Mouse (Mus musculus) forebrain, postnatal 0 days (tissue): ENCODE results near the gene Cyp2c23. TPM values are rescaled to one million over a fixed set of nuclear protein-coding genes. Genes with fewer than 3 reads are reported as not detected.
A peak's percentile ranks its signal among the peaks of the same experiment; 100 is the strongest.

Experiments
- ATAC-seq: fragments of 200-750 bp; cut with Nextera tagmentation; 2 replicates; pipeline ENCODE4 v1.8.0; 2017; ENCODE audit warnings: mild to moderate bottlenecking, moderate library complexity
- DNase-seq: peaks from one replicate; pipeline ENCODE4 v3.0.0-alpha.2; 2015
- H3K27ac ChIP-seq: fragments of 300-500 bp; sonication (generic); 2 replicates; pipeline ENCODE4 v1.5.1; 2014; ENCODE audit warnings: low read depth, mild to moderate bottlenecking, antibody characterized with exemption, low read length, moderate library complexity, mixed read lengths
- H3K27me3 ChIP-seq: fragments of 300-500 bp; sonication (generic); 2 replicates; pipeline ENCODE4 v1.6.1; 2014; ENCODE audit warnings: mild to moderate bottlenecking, low read length, mixed read lengths; ENCODE audit not compliant: insufficient read depth
- H3K36me3 ChIP-seq: fragments of 300-500 bp; sonication (generic); 2 replicates; pipeline ENCODE4 v1.6.1; 2014; ENCODE audit warnings: mild to moderate bottlenecking, moderate library complexity; ENCODE audit not compliant: insufficient read depth
- H3K4me1 ChIP-seq: fragments of 300-500 bp; sonication (generic); 2 replicates; pipeline ENCODE4 v1.6.1; 2014; ENCODE audit warnings: antibody characterized with exemption; ENCODE audit not compliant: insufficient read depth
- H3K4me2 ChIP-seq: fragments of 300-500 bp; sonication (generic); 2 replicates; pipeline ENCODE4 v1.6.1; 2014; ENCODE audit warnings: low read depth, mild to moderate bottlenecking, moderate library complexity
- H3K4me3 ChIP-seq: fragments of 300-500 bp; sonication (generic); 2 replicates; pipeline ENCODE4 v1.5.1; 2014; ENCODE audit warnings: low read depth, low read length, mixed read lengths
- H3K9ac ChIP-seq: fragments of 300-500 bp; sonication (generic); 2 replicates; pipeline ENCODE4 v1.6.1; 2014; ENCODE audit warnings: mild to moderate bottlenecking
- H3K9me3 ChIP-seq: fragments of 300-500 bp; sonication (generic); 2 replicates; pipeline ENCODE4 v1.6.1; 2016; ENCODE audit warnings: low read length
- CTCF ChIP-seq: sonication (generic); IDR thresholded peaks from 2 replicates; pipeline ENCODE4 v1.5.1; 2016; ENCODE audit warnings: antibody characterized with exemption, control low read depth, low read depth
- WGBS: fragments of 180-500 bp; shearing (Covaris S2); extraction: QIAGEN DNeasy Blood & Tissue Kit; methylation state at CpG from one replicate; pipeline ENCODE4 v1.1.7; 2014; 5-methylcytosine and 5-hydroxymethylcytosine counted together
- polyA plus RNA-seq: library from polyadenylated mRNA; unstranded; fragments of >200 nt; fragmentation: Nextera tagmentation; extraction: Ambion mirVana; gene quantifications from 2 replicates; pipeline ENCODE4 v1.2.1, GENCODE M21; 2015
- total RNA-seq: library from RNA; depleted of rRNA; stranded (reverse); fragments of >200 nt; gene quantifications from 2 replicates; pipeline ENCODE4 v1.2.3, GENCODE M21; 2014; rRNA removed

Cyp2c23 gene
- total RNA-seq (0.31 TPM in 1 of 2 replicates, not detected in the other), polyA plus RNA-seq (not detected in 2 replicates)

- no peak for ATAC-seq
- Histone ChIP-seq H3K27ac (no peak within 1 kb of the TSS), H3K4me1 (no peaks in the 10 kb centered on the region), H3K9me3 (no peaks in the 10 kb centered on the region), H3K36me3 (peaks cover 7% of the 10 kb centered on the region), H3K4me2 (no peak within 1 kb of the TSS), H3K27me3 (no peaks in the 10 kb centered on the region), H3K9ac (no peak within 1 kb of the TSS), H3K4me3 (no peak within 1 kb of the TSS)
- DNase-seq: no peak
- TF ChIP-seq CTCF: no peak
- WGBS: 71% methylated on average over 8 of the region's 8 CpGs
Observed at GRCm38 (mm10) chr19:44028972-44029371, at the start of gene Cyp2c23. TSS of gene Cyp2c23 (minus strand) at chr19:44029208.

DNA sequence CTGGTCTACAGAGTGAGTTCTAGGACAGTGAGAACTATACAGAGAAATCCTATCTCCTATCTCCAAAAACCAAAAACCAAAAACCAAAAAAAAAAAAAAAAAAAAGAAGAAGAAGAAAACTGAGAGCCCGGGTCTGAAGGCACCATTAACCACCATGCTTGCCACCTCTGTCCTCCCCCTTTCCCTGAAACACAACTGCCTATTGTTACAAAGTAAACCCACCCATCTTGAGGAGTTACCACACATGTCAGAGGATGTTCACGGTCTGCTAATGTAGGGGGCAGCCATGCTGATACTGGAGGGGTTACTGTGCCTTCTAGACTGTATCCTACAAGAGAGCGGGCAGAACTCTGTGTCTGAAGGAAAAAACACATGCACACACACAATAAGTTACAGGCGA is 48.0 kb upstream of the Cyp2c23 start:
- Histone ChIP-seq H3K4me2 (no peak overlapping the region), H3K9me3 (no peaks in the 10 kb centered on the region), H3K36me3 (peaks cover 53% of the 10 kb centered on the region), H3K27me3 (no peaks in the 10 kb centered on the region), H3K4me3 (no peak overlapping the region), H3K4me1 (no peaks in the 10 kb centered on the region), H3K9ac (no peak overlapping the region), H3K27ac (no peak overlapping the region)
- DNase-seq: no peak
- no peak for ATAC-seq
- TF ChIP-seq CTCF: no peak
- WGBS: 90% methylated on average over 4 of the region's 4 CpGs

DNA sequence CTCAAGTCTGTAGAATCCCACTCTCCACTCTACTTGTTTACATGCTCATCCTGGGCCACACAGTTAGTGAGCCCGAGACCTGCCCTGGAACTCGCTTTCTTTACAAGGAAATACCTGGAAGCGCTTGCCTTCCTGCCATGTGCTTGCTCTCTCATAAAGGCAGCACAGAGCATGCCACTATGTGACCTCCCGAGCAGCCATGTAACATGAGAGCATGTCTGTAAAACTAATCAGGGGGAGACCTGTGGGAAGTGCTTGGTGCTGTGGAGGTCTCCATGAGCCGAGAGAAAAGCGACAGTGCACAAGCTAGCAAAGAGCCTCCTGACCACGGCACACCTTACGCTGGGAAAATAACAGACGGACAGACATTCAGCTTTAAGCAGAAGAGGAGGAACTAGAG is 47.4 kb upstream of the Cyp2c23 start:
- H3K27ac ChIP-seq: no peak overlapping the region
- H3K9ac ChIP-seq: no peak overlapping the region
- H3K9me3 ChIP-seq: no peaks in the 10 kb centered on the region
- H3K36me3 ChIP-seq: peaks cover 53% of the 10 kb centered on the region
- DNase-seq: no peak
- 90% methylated on average over 9 of the region's 9 CpGs for WGBS
- no peak for TF ChIP-seq CTCF
- no peaks in the 10 kb centered on the region for H3K4me1 ChIP-seq
- no peak overlapping the region for H3K4me2 ChIP-seq
- no peak overlapping the region for H3K4me3 ChIP-seq
- no peak for ATAC-seq
- H3K27me3 ChIP-seq: no peaks in the 10 kb centered on the region

DNA sequence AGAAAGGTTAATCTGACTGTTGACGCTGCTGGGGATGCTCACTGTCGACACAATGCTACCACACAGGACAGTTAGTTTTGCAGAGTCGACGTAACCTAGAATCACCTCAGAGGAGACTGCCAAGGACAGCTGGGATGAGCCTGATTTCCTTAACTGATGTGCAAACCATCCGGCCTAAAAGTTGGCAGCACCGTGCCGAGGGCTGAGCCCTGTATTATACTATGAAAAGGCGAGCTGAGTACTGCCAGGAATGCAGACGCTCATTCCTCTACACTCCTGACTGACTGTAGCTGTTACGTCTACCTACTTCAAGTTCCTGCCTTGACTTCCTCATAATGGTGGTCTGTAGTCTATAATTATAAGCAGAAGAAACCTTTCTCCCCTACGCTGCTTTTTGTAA is 46.0 kb upstream of the Cyp2c23 start:
- Histone ChIP-seq H3K9me3 (no peaks in the 10 kb centered on the region), H3K9ac (no peak overlapping the region), H3K27me3 (no peaks in the 10 kb centered on the region), H3K36me3 (peaks cover 44% of the 10 kb centered on the region), H3K4me1 (no peaks in the 10 kb centered on the region), H3K4me3 (no peak overlapping the region), H3K27ac (no peak overlapping the region), H3K4me2 (no peak overlapping the region)
- 84% methylated on average over 11 of the region's 11 CpGs for WGBS
- no peak for TF ChIP-seq CTCF
- ATAC-seq: no peak
- no peak for DNase-seq

DNA sequence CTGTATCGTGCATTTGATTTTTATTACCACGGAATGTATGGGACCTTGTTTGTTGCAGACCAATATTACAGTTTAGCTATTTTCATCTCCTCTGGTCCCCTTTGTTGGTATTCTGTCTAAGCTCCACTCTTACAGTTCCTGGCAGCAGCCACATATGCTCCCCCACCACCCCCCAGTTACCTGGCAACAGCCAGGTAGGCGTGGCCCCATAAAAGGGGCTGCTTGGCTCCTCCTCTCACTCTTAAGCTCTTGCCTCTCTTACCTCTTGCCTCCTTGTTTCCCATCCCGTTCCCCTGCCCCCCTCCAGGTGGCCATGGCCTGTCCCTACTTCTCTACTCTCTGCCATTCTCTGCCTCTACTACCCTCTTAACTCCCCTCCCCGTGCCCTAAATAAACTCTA is 42.2 kb upstream of the Cyp2c23 start:
- 51% methylated on average over 5 of the region's 5 CpGs for WGBS
- no peaks in the 10 kb centered on the region for H3K9me3 ChIP-seq
- DNase-seq (no peak), ATAC-seq (no peak)
- TF ChIP-seq CTCF: no peak
- H3K9ac ChIP-seq: no peak overlapping the region
- H3K4me2 ChIP-seq: no peak overlapping the region
- H3K27me3 ChIP-seq: no peaks in the 10 kb centered on the region
- H3K36me3 ChIP-seq: peaks cover 19% of the 10 kb centered on the region
- no peak overlapping the region for H3K27ac ChIP-seq
- H3K4me3 ChIP-seq: no peak overlapping the region
- peaks cover 5% of the 10 kb centered on the region; the same call in 1 of the 2 replicates for H3K4me1 ChIP-seq

DNA sequence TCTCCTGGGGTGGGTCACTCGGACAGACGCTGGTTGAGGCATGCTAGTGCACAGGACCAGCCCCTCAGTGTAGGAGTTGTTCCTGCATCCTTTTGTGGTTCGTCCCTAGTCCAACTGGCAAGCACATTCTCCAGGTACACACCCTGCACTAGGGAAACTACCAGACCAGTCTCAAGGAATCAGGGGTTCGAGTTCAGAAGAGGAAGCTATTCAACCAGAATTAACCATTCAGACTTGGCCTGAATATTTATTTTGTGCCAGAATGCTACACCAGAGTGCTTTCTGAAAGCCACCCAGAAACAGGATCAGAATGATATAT is 40.9 kb upstream of the Cyp2c23 start:
- Histone ChIP-seq H3K4me3 (peak overlapping the region; percentile 69), H3K27ac (peak overlapping the region; percentile 77), H3K4me1 (peaks cover 5% of the 10 kb centered on the region; the same call in 1 of the 2 replicates), H3K36me3 (peaks cover 10% of the 10 kb centered on the region; the same call in 1 of the 2 replicates), H3K9me3 (no peaks in the 10 kb centered on the region), H3K9ac (peak overlapping the region; percentile 65), H3K27me3 (no peaks in the 10 kb centered on the region), H3K4me2 (peak overlapping the region; percentile 91)
- DNase-seq: no peak
- no peak; the same call in 1 of the 2 replicates for ATAC-seq
- WGBS: 4% methylated on average over 4 of the region's 4 CpGs
- no peak for TF ChIP-seq CTCF

GRCm38 (mm10) chr19:44069121-44069913 is 40.3 kb upstream of the Cyp2c23 start, which contains the start of gene Erlin1:
TSS of gene Erlin1 (minus strand) at chr19:44069785.
- WGBS: under 1% methylated on average over 74 of the region's 75 CpGs
- Histone ChIP-seq H3K36me3 (peaks cover 9% of the 10 kb centered on the region; the same call in 1 of the 2 replicates), H3K9ac (peak within 1 kb of the TSS; percentile 65), H3K9me3 (no peaks in the 10 kb centered on the region), H3K4me2 (peak within 1 kb of the TSS; percentile 91), H3K4me1 (peaks cover 5% of the 10 kb centered on the region; the same call in 1 of the 2 replicates), H3K27me3 (no peaks in the 10 kb centered on the region), H3K27ac (peak within 1 kb of the TSS; percentile 77), H3K4me3 (peak within 1 kb of the TSS; percentile 69)
- DNase-seq (peak; percentile 94), ATAC-seq (peak; percentile 96)
- no peak for TF ChIP-seq CTCF
